Mouse (Mus musculus) retina, adult 2 months (tissue): Measurements from ENCODE around the gene BC005624.

ENCODE experiments used
- DNase-seq: peaks from one replicate; pipeline ENCODE4 v3.0.0-alpha.2; 2012; ENCODE audit warnings: low read depth, low spot score

Gene BC005624

GRCm38 (mm10) chr2:30928893-30929482 is 53.0 kb downstream of the BC005624 start:
- DNase-seq: no peak

- DNase-seq: peak; percentile 72
These were observed 54.0 kb downstream of the BC005624 start for GRCm38 (mm10) chr2:30927844-30928628.

GRCm38 (mm10) chr2:30927151-30927781 is 54.7 kb downstream of the BC005624 start:
- DNase-seq: peak; percentile 50

GRCm38 (mm10) chr2:30926381-30926780 is 55.6 kb downstream of the BC005624 start:
- DNase-seq: no peak

- no peak for DNase-seq
These were observed 56.8 kb downstream of the BC005624 start for GRCm38 (mm10) chr2:30925181-30925580.

GRCm38 (mm10) chr2:30923099-30923498 is 58.9 kb downstream of the BC005624 start:
- no peak for DNase-seq
